Mouse (Mus musculus): ENCODE measurements around the gene Xntrpc.

Gene Xntrpc

GRCm38 (mm10) chr7:102082816-102083215 lies 17.3 kb downstream of the Xntrpc start, which contains the start of gene Trpc2:
Trpc2 (plus strand) TSS chr7:102083116.
- no peak for DNase-seq

- no peak for DNase-seq
Observed at GRCm38 (mm10) chr7:102084041-102084696, 18.7 kb downstream of the Xntrpc start.

DNA sequence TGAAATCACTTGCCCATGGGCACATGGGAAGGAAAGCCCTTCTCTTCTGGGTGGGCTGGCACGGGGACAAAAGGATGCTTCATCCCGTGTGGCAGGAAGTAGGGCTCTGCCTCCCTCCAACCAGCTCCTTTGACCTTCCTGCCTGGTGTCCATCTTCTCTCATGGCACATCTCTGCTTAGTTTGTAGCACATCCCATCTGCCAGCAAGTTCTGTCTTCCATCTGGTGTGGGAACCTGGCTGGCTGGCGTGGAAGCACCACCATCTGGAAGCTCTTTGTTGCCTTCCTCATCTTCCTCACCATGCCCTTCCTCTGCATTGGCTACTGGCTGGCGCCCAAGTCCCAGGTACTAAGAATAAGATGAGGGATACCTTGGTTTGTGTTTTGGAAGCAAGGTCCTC lies 21.8 kb downstream of the Xntrpc start:
- peak; percentile 17 for DNase-seq

- no peak for DNase-seq
Observed at GRCm38 (mm10) chr7:102099760-102100661, 34.5 kb downstream of the Xntrpc start.

GRCm38 (mm10) chr7:102100868-102101267 lies 35.4 kb downstream of the Xntrpc start:
- no peak for DNase-seq

GRCm38 (mm10) chr7:102101487-102101886 lies 36.0 kb downstream of the Xntrpc start, which contains the start of gene Art1:
Art1 (plus strand) TSS chr7:102101743.
- DNase-seq, result no peak

DNA sequence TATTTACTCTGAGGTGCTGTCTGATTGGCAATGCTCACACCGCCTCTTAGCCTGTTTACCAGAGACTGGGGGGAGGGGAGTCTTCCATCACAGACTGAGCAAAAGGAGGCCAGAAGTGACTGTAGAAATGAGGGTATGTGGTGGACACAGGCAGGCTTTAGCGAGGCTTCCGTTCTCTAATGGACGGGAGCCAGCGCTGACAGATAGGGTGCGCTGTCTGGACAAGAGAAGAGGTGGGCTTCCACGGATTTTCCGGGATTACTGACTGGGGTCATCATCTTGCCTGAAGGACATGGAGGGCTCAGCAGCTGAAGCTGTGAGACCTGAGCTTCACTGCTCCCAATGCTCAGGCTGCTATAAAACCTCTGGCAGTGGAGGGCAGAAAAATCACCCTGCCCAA lies 36.7 kb downstream of the Xntrpc start:
- DNase-seq, result no peak

DNA sequence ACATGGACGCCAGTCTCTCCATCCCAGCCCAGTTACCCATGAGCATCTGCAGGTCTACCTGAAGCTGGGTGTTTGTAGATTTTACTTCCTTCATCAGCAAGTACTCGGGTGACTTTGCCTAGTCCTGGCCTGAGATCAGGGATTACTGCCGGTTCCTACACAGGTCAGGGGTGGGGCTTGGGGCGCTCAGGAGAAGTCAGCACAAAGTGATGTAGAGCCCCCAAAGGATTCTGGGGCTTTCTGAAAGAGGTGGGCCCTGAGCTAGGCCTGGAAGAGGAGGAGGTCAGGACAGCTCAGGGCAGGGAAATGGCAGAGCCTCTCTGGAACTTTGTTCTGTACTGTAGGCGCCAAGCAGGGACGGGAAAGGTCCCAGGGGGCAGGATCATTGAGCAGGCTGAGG lies 37.2 kb downstream of the Xntrpc start:
- no peak for DNase-seq

DNA sequence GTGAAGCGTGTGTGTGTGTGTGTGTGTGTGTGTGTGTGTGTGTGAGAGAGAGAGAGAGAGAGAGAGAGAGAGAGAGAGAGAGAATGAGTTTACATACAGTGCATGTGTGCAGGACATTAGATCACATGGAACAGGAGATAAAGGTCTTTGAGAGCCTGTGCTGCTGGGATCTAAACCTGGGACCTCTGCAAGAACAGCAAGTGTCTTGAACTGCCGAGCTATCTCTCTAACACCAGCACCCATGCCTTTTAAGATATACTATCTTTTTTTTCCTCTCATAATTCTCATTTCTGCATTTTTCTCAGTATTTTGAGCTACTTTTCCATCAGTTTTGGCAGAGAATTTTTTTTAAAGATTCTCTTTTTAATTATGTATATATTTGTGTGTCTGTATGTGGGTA lies 38.0 kb downstream of the Xntrpc start:
- no peak for DNase-seq

DNA sequence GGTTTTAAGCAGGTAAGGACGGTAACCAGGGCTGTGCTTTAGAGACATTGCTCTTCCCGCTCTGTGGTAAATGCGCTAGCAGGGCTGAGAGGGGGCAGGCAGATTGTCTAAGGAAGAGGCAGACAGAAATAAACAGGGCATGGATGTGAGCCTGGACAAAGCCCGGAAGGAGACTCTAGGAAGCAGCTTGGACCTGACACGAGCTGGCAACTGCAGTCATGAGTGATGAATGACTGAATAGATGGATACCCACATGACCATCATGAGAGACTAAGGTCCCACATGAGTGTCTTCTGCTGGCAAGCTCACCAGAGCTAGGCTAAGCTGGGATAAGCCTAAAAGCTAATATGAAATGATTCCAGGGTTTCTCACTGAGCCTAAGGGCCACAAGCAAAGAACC lies 38.6 kb downstream of the Xntrpc start:
- DNase-seq, result peak; percentile 29

DNA sequence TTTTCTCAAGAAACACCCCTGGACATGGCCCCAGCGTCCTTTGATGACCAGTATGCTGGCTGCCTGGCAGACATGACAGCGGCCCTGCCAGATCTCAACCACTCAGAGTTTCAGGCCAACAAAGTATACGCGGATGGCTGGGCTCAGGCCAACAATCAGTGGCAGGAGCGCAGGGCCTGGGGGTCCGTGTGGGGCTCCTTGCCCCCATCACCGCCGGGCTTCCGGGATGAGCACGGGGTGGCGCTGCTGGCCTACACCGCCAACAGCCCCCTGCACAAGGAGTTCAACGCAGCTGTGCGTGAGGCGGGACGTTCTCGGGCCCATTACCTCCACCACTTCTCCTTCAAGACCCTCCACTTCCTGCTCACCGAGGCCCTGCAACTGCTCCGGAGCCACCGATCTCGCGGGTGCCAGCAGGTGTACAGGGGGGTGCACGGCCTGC lies 41.2 kb downstream of the Xntrpc start:
- DNase-seq, result no peak

GRCm38 (mm10) chr7:102108206-102108605 lies 42.7 kb downstream of the Xntrpc start:
- no peak for DNase-seq

DNA sequence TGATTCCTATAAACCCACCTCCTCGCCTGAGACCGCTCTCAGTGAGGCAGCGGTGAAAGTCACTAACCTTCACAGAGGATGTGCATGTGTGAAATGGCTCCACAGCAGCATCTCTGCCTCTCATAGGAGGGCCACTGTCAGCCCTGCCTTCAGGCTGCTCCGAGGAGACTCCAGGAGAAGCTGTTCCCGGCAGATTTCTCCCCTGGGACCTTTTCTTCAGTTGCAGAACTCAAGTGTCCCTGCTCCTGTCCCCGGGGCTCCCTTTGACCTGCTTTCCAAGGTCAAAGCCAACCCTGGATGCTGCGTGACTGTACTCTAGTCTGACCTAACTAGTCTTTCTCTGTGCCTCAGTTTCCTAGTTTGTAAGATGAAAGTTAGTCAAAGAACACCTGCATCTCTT lies 43.7 kb downstream of the Xntrpc start, which contains the start of gene Art5:
Gene Art5, minus strand, starts transcription at position 319 of the 400 bp plus-strand sequence.
- DNase-seq, result no peak

DNA sequence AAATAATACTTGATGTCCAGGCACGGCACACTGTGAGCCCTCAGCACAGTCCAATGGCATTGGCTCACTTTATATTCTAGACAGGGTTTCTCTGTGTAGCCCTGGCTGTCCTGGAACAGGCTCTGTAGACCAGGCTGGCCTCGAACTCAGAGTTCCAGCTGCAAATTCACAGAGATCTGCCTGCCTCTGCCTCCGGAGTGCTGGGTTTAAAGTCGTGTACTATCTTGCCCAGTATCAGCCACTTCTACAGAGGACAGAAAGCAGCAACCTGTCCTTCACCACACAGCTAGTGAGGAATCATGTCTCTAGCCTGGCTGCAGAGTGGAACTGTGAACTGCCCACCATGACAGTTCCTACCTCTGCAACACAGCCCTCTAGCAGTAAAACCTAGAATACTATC lies 44.2 kb downstream of the Xntrpc start:
- DNase-seq, result no peak

- DNase-seq, result no peak
Observed at GRCm38 (mm10) chr7:102113151-102113729, 47.7 kb downstream of the Xntrpc start.

DNA sequence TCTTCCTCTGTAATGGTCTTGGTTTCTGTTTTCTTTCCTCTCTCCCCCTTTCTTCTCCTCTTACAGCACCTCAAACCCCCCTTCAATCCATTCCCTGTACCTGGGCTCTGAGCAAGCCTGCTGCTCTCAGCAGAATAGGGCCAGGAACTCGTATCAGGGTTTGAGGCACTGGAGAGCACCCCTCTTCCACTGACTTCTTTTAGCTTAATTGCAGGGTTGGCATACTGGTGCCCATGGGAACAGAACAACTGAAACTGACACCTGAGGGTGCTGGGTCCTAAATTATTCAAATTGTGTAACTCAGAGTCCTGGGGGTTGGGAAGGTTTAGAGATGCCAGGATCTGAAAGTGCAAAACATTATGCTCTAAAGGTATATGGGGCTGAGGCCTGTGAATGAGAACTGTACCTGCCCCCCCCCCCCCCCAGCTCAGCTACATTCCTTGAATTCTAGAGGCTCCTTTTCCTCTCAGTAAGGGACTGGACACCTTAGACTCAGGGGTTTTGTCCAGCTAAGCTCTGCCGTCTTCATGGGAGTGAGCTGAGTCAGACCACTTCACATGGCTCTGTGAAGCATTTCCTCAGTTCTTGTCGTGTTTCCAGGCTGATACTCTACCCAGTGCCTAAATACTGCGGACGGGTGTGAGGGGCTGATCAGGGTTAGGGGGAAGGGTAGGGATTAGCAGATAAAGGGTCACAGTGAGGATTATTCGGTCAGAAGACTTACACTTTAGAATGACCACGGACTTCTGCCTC lies 51.2 kb downstream of the Xntrpc start, which contains the start of gene Chrna10:
Gene Chrna10, minus strand, starts transcription at position 250 of the 753 bp plus-strand sequence.
- no peak for DNase-seq

GRCm38 (mm10) chr7:102117382-102117781 lies 51.9 kb downstream of the Xntrpc start:
- DNase-seq, result no peak

GRCm38 (mm10) chr7:102120326-102120725 lies 54.8 kb downstream of the Xntrpc start:
- no peak for DNase-seq

GRCm38 (mm10) chr7:102132395-102132794 lies 66.9 kb downstream of the Xntrpc start:
- DNase-seq, result no peak

DNA sequence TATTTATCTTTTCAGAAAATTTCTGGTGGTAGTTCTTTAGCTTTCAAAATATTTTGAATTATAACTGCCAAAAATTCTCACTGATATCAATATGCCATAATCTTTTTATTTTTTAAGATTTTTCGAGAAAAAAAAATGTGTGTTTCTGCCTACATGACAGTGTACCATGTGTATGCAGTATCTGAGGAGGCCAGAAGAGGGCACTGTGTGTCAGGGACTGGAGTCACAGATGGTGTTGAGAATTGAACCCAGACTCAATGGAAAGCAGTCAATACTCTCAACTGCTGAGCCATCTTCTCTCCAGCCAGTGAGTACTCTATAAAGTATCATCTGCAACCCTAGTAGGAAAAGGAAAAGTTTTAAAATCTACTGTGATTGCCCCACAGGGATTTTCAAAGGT lies 72.0 kb downstream of the Xntrpc start:
- DNase-seq, result no peak

DNA sequence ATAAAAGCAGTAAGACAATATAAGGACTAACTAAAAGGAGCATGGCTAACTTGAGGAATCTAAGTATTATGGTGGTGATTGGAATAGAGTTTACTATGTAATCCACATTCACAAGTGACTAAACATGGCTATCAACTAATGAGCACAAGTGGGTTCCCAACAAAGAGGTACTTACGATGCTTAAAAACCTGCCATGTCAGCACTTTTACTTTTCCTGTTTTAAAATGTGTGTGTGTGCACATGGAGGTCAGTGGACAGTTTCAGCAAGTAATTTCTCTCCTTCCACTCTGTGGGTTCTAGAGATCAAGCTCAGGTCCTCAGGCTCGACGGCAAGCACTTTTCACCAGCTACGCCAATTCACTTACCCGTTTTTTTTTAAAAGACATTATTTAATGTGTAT lies 72.4 kb downstream of the Xntrpc start:
- no peak for DNase-seq

Data from cerebellum, adult 11 months (tissue).